Mouse (Mus musculus) spleen, postnatal 14 days (tissue): Measurements from ENCODE around the gene Poc1a.

Experiments used
- DNase-seq, 2 experiments: peaks; one replicate each; pipeline ENCODE4 v3.0.0; 2021 to 2022; ENCODE audit warnings: low spot score in 2 of 2

The Poc1a gene

DNA sequence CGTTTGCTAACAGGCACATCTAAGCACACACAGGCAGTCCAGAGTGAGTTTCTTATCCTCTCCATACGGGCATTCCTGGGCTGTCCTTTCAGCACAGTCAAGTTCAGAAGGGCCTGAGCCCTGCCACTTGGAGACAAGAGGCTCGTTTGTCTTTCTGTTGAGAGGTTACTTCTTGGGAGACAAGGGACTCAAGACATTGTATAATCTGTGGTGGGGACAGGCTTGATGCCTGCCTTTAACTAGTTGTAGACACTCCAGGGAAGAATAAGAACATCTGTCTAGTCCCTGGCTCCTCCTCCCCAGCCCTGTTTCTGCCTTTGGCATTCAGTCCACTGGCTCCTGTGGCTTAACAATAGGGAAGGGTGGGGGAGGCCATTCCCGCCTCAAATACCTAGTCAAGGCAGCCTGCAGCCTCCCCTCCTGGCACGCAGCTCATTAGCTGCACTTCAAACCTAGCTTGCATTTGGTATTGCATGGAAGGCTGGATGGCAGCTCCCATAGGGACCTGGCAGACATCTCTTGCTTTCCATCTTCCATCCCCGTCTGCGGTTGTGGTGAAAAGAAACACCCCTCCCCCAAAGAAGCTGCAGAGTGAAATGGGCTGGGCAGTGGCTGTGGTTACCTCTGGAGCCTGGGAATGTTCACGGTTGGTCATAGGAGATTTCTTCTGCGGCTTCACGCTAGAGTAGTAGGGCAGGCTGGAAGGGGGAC, 57.8 kb downstream of the Poc1a start:
- no peak for DNase-seq

DNA sequence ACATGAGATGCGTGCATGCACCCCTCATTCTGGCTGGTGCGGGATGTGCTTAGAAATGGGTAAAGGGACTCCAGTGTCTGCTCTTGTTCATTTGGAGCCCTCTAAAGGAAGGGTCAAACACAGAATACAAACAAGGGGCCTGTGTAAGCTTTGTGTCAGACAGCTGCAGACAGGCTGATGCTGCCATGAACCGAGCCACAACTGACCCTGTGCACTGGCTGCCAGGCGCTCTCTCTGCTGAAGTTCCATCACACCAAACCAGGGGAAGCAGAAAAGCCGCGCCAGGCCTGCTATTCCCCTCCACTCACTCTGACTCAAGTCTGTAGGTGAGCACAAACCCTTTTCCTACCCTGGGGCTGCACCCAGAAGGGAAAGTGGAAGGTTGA, 58.3 kb downstream of the Poc1a start:
- DNase-seq: no peak

DNA sequence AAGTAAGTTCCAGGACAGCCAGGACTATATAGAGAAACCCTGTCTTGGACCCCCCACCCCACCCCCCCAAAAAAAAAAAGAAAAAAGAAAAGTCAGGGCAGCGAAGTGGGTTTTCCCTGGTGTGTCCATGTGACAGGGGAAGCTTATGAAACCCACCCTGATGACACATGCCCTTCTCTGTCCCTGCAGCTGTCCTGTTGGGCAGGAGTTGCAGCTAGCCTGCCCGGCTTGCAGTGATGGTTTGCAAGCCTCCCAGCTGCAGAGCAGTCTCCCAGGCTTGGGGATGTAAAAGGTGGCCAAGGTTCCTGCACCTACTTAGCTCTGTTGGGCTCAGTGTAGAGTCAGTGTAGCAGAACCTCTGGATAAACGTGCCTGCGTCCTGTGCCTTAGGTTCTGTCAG, 58.9 kb downstream of the Poc1a start:
- no peak for DNase-seq

DNA sequence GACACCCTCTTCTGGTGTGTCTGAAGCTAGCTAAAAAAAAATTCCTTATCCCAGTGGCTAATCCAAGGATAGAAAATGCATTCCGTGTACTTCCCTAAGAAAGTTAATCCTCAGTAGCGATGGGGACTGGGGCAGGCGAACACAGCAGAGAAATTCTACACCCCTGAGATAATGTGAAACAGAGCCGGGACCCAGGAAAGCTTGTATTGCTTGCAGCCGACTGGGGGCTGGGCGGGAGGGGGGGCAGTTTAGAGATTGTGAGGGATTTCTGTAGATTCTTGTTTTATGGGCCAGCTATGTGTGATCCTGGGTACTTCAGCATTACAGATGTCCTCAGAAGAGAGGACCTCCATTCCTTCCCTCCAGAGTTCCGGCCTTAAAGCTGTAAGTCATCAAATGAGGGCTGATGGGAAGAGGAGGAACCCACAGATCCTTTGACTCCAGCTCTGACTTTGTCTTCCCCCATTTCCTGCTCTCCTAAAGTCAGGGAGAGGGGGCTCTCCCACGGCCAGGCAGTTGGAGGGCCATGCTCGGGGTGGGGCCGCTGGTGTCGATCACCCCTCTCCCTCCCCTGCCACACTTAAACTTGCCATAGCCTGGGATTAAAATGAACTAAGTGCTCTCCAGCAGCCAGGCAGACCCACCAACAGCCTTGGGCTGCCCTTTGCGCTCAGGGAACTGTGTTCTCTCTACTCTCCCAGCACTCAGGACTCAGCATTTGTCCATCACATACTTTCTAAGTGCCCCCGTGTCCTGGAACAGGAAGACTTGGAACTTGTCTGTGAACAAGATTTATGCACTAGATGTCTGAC, 59.8 kb downstream of the Poc1a start:
- DNase-seq: no peak

DNA sequence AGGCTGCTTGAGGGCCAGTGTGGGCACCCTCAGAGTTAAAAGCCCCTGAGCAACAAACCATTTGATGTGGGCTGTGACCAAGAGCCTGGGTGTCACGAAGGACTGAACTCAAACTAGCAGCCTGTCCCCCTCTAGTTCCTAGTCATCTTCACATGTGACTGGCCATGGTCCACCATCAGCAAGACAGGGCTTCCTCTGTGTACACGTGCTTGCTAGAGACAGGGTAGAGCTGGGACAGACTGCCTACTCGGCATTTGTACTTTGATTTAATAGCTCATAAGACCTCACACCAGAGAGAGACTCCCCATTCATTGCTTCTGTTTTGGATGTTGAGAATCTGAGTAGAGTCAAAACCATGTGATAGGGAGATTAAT, 60.4 kb downstream of the Poc1a start:
- no peak for DNase-seq

DNA sequence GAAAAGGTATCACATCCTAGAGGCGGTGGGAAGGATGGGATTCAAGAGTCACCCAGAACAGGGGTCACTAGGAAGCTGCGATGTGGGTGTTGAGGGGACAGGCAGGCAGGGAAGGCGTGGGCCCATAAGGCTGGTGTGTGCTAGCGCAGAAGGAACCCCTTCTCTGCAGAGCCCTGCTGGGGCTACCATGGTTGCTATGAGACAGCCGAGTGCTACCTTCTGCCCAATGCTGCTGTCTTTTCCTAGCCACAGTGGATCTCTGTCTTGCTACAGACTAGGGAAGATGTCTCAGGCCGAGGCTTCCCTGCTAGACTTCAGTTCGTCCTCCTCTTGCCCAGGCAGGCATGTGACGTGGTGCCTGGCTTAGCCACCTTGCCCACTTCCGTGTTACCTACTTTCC, 61.7 kb downstream of the Poc1a start:
- no peak for DNase-seq

DNA sequence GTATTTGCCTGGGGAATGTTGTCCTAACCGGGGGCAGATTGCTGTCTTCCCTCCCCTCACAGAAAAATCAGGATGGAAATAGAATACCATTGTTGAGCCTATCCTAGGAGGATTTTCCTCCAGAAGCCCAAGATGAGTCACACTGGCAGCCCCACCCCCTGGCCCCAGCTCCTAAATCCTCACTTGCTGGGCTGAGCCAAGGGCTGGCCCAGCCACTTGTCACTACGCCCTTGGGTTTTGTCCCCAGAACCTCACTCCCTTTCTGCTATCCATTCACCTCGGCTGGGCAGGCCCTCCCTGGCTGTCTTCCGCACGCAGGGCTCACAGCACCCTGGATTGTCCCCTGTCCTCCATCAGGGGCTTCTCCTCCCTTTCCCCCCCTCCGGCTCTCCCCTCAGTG, 64.3 kb downstream of the Poc1a start:
- no peak for DNase-seq

DNA sequence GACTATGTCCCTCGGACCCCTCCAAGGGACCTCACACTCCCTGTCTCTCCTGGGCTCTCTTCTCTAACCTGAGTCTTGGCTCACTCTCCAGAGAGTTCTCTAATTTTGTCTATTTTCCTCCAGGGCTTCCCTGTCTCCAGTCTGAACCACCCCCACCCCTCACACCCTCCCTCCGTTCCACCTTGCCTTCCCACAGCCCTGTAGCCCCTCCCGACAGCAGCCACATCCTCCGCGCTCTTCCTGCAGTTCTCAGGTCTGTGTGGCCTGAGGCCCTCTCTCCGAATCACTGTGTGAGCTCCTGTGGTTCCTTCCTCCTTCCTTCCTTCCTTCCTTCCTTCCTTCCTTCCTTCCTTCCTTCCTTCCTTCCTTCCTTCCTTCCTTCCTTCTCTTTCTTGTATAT, 64.8 kb downstream of the Poc1a start:
- DNase-seq: no peak

DNA sequence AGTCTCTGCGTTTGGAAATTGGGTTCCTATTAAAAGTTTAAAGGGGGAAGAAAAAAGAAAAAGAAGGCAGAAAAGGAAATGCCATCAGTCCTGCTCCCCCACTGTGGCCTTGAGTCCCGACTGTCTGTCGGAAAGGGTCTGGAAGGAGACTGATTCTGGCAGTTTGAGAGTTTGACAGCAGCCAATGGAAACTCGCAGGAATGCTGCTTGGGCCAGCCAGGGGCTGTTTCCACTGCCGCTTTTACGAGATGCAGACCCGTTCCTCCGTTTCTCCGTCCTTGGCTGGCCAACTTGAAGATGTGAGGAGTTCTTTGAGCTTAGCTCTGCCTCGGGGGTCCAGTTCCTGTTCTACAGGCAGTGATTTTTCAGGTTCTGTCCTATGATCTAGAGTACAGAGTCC, 67.4 kb downstream of the Poc1a start:
- no peak for DNase-seq

DNA sequence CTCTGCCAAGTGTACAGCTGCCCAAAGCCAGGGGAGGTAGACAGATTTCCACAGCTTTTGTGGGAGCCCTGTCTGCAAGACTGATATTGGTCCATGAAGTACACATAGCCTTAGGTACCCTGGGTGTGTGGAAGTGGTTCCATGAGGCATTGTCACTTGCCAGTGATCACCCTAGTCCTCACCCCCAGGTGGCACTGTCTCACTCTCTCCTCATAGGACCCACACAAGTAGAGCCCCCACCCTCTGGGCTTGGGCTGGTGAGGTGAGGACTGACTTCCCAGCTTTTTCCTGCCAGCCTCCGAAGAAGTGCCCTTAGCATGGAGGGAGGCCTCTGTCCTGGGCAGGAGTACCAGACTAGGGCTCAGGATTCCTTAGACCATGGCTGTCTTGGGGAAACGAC, 68.2 kb downstream of the Poc1a start:
- DNase-seq: no peak

DNA sequence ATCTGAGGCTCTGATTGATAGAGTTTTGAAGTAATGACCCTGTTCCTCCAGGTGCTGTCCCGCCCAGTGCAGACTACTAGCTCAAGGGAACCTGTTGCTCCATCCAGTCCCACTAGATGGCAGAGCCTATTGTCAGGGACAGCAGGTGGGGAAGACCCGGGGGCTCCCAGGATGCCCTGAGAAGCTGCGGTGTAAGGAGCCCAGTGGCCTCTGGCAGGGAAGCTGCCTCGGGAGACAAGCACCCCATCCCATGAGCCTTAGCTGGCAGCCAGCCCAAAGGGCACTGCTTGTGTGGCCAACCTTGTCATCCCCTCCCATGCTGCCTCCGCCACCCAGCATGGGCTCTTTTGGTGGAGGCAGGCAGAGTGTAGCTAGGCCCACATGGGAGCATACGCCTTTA, 70.3 kb downstream of the Poc1a start:
- DNase-seq: no peak

DNA sequence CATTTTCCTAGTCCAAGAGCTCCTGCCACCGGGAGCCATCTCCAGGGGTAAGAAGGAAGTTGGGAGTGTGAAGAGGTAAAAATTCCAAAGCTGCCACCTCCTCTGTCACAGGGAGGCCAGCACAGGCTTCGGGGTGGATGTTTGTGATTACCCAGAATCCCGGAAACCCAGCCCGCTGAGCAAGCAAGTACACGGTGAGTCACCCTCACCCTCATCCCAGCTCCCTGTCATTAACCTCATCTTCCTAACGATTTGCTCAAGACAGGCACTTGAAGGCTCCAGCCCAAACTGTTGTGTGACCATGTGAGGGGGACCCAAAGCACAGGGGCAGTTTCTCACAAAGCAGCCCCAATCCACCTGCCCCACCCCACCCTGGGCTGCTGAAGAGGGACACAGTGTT, 72.9 kb downstream of the Poc1a start:
- no peak for DNase-seq

DNA sequence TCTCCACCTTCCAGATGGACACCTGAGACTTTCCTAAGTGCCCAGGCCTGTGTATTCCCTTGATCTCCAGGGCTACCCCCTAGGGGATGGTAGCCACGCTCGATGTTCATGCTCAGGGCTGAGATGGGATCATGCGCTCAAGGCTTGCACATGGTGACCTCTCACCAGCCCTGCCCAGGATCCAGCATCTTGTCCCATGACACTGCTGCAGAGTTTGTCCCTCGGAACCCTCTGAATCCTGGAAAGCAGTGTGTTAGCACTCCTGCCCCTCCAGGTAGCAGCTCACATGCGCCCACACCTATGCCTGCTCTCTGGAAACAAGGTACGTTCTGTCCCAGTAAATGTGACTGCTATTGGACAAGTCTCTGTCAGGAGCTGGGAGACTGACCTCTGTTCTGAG, 73.9 kb downstream of the Poc1a start:
- DNase-seq: no peak

DNA sequence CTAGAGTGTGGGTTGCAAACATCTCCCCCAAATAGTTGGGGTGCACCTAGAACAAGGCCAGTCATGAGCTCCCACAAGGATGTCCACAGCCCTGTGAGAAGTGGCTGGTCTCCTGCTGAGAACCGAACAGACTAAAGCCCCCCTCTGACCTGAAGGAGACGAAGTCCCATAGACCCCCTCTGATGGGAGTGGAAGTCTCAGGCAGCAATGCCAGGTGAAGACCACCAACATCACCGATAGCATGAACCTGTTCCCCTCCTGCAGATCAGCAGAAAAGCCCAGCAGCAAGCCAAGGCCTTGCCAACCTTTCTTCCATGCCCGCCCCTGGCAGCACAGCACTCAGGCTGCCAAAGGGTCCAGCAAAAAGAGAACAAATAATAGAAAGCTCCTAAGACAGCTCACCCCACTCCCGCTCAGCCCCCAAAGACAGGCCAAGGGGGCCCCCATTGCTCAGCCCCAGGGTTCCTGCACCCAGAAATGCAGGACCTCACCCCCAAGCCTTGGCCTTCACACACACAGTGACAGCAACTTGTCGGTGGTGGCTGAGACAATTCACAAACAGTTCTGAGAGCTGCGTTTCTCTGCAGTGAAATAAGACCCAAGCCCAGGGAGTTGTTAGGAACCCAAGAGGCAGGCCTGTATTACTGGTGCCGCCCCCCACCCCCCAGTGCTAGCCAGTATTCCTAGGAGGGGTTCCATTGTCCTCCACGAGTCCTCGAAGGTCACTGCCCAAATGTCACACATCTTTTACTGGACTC, 74.5 kb downstream of the Poc1a start:
- DNase-seq: no peak

DNA sequence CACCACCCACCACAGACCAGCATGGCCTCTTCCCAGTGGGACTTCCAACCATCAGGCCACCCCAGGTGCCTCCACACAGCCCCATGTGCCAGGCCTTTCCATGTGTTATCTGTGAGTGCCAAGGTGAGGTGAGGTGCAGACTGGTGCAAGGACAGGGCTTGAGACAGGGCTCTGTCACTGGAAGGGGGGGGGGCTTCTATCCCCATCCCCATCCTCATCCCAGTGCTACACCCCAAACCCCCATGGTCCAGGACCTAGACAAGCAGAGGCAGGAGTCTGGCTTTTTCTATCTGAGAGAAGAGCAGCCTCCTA, 75.1 kb downstream of the Poc1a start:
- DNase-seq: no peak

DNA sequence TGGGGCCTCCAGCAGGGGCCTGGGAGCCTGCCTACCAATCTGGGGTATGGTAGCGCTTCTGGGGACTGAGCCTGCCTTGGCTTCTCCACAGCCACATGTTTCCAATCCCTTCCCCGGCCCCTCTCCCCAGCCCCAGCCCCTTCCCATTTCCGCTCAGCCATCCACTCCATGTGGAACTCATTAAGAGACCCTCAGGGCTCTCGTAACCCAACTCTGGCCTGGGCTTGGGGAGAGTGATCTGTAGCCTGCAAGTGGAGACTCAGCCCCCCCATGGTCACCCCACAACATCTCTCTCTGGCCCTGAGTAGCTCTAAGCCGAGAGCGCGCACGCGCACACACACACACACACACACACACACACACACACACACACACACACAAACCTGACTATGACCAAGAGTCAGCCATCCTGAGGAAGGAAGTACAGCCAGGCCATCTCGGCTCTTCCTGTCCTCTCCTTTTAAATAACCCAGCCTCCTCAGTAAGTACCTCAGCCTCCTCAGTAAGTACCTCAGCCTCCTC, 75.5 kb downstream of the Poc1a start:
- no peak for DNase-seq

DNA sequence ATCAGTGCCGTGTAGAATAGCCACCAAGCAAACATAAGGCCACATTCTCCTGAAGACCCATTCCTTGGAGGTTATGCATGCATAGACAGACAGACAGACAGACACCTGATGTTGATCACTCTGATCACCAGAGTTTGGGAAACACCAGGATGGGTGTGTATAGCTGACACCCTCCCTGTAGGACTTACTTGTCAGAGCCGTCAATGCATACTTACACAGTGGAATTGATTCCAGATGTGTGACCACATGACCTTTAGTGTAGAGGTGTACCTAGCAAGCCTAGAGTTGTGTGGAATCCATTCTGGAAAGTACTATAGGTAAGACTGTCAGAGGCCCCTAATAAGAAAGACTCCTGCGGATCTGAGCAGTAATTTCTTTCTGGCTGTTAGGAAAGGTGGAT, 76.3 kb downstream of the Poc1a start:
- DNase-seq: no peak

DNA sequence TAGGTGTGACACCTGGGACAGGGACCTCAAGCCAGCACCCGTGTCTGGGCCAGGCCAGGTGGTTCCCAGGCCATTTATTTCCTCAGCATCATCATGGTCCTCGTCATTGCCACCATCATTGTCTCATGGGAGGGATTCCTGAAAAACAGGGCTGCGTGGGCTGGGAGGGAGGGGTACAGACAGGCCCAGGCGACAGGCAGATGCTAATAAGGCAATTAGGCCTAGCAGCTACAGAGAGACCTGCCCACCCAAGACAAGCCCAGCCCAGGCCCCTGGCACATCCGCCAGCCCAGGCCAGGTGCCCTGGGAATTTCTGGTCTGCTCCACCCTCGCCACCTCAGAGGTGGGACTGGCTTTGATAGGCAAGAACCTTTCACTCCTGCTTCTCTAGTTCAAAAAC, 78.4 kb downstream of the Poc1a start:
- no peak for DNase-seq

DNA sequence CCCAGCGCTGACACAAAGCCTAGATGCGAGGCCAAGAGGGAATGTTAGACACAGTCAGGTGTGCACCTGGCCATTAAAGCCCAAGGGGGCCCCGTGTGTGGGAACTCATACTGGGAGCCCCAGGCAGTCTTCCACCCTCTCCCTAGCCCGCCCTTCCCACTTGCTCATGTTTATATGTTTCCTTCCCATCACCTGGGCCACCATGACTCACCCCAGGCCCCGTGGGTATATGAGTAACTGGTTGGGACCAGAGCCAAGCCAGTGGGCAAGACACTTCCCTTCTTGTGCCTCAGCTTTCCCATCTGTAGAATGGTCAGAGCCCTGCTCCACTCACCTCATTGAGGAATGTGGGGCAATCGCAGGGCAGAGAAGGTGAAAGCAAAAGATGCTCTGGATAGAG, 80.3 kb downstream of the Poc1a start:
- DNase-seq: no peak

DNA sequence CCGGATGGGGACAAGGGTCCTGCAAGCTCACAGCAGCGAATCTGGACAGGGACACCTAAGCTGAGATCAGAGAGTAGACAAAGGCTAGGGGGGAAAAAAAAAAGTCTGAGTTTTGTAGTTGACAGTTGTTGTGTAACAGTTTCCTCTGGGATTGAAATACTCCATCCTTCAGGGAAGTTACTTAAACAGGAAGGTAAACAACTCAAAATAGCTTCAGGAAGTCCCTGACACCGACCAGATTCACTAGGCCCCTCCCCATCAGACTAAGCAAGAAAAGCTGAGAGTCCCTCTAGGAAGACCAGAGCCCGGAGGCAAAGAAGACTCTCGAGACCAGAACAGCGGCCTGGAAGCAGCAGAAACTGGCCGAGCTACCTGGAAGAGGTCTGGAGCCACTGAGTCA, 84.5 kb downstream of the Poc1a start:
- no peak for DNase-seq

DNA sequence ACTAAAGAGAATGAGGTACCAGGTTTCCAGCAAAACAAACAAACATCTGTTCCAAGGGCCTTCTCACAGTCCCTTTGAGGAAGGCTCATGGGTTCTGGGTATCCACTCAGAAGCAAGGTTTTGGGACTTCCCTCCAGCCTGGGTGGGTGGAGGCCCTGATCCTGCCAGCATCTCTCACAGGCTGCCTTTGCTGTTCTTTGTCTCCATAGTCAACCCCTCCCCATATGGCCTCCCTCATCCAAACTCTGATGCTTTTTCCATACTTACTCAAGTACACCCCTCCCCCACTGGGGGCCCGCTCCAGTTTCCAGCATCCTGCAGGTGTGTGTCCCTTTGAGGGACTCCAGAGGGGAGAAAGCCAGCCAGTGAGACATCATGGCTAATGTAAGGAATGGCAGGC, 85.3 kb downstream of the Poc1a start:
- DNase-seq: no peak

DNA sequence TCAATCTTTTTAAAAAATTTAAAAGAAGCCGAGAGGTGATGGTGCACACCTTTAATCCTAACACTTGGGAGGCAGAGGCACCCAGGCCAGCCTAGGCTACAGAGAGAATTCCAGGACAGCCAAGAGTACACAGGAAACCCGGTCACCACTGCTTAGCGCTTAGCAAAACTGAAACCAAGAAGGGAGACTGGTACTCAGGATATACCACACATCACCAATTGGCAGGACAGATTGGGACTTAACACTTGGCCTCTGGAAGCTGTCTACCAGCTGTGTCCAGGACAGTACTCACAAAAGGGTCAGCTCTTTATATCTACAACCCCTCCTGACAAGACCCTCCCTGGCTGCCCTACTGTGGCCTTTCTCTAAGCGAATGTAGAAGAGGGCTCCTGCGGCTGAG, 86.1 kb downstream of the Poc1a start:
- no peak for DNase-seq

DNA sequence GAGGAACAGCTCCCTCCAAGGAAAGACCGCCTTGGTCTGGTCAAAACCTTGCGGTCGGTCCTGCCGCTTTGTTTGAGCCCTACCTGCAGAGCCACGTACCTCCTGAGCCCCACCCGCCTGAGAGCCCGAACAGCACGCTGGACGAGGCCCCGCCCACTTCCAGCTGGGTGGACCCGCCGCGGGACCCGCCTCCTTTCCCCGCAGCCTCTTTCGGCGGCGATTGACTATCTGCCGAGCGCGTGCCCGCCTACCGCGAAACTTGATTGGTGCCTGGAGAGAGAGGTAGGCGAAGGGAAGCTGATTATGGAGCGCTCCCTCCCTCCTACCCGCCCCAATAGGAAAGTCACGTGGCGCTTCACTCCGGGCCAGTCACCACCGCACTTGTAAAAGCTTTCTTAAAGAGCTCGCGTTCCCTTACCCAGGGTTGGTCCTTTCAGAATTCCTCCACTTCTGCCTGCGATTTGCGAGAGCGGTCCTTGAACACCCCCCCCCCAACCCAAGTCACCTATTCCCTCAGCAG, 86.8 kb downstream of the Poc1a start:
- peak; percentile 93 to 94 for DNase-seq
